Mouse (Mus musculus) olfactory bulb, adult 2 months (tissue): ENCODE results near the gene Map4k2.

ENCODE experiments used
- CTCF ChIP-seq: fragments of 200-500 bp; IDR thresholded peaks from 2 replicates; pipeline ENCODE4 v1.5.1; 2012; ENCODE audit warnings: low read depth, mild to moderate bottlenecking, low read length, moderate library complexity; ENCODE audit not compliant: insufficient read depth
- POLR2A ChIP-seq: fragments of 200-500 bp; IDR thresholded peaks from 2 replicates; pipeline ENCODE4 v1.6.1; 2012; ENCODE audit warnings: mild to moderate bottlenecking, low read depth, low read length, moderate library complexity; ENCODE audit not compliant: insufficient read depth

DNA sequence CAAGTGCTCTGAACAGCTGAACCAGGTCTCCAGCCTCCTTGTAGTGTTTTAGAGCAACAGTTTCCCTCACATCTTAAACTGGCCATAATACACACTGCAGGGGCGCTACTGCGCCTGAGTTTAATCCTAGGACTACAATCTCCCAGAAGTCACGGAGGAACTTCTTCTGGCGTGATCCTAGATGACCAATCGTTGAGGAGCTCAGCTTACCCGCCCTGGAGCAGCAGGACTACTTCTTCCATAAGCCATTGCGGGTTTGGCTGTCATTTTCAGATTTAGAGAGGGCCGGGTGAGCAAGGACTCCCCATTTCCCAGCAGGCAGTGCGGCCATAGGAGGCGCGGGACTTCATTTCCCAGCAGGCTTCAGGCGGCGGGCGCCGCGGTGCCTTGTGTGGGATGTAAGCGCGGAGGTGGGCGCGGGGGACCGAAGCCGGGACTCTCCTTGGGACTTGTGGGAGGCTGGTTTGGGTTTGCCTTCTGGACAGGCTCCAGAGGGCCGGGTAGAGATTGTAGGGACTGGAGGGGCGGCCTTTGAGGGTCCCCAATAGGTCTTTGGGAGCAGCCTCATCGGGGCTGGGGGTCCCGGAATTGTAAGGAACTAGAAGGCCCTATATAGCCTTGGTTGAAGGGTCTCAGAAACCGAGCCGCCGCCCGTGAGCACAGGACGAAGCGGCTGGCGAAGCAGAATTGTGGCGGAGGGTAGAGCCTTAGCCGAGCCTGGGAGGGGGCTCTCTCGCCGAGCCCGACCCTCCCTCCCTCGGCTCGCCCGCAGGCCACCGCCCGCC lies 6.1 kb upstream of the Map4k2 start, which contains the start of gene Men1:
- TF ChIP-seq CTCF (no peak), POLR2A (peak; percentile 36; the same call in 1 of the 2 replicates)
